Mouse (Mus musculus): Measurements from ENCODE around the gene Tcp10a.
"Not testable (repeated sequence)": the region's sequence is repeated elsewhere in the genome, so short reads cannot be mapped to it uniquely, and the experiment has no call there.

- TF ChIP-seq POLR2A (IDR thresholded peaks at IDR 0.05; ENCODE audit: low read depth, low read length); CTCF (IDR thresholded peaks at IDR 0.05; ENCODE audit: extremely low read depth, insufficient read length, insufficient replicate concordance, low read depth, low read length): not testable (repeated sequence)
These were observed 41.8 kb downstream of the Tcp10a start for GRCm38 (mm10) chr17:7366265-7366664.

All from small intestine, adult 2 months (tissue).